Mouse (Mus musculus) intestine, embryonic 16.5 days (tissue): Measurements from ENCODE around the gene Srek1ip1. TPM values are rescaled to one million over a fixed set of nuclear protein-coding genes. Genes with fewer than 3 reads are reported as not detected.

ENCODE experiments used
- ATAC-seq: fragments of 200-750 bp; cut with Nextera tagmentation; 2 replicates; pipeline ENCODE4 v1.8.0; 2017; ENCODE audit warnings: moderate TSS enrichment, moderate library complexity
- H3K27ac ChIP-seq: fragments of 300-500 bp; sonication (generic); 2 replicates; pipeline ENCODE4 v1.5.1; 2014; ENCODE audit warnings: mild to moderate bottlenecking, low read length
- H3K27me3 ChIP-seq: fragments of 300-500 bp; sonication (generic); replicated peaks from 2 replicates; pipeline ENCODE4 v1.6.1; 2014; ENCODE audit warnings: low read length, control low read depth, mixed read lengths; ENCODE audit not compliant: control insufficient read depth, insufficient read depth
- H3K36me3 ChIP-seq: fragments of 300-500 bp; sonication (generic); 2 replicates; pipeline ENCODE4 v1.6.1; 2014; ENCODE audit warnings: low read length, control low read depth; ENCODE audit not compliant: control insufficient read depth, insufficient read depth
- H3K4me1 ChIP-seq: fragments of 300-500 bp; sonication (generic); 2 replicates; pipeline ENCODE4 v1.6.1; 2014; ENCODE audit warnings: low read length, control low read depth, mixed read lengths; ENCODE audit not compliant: control insufficient read depth, insufficient read depth
- H3K4me2 ChIP-seq: fragments of 300-500 bp; sonication (generic); 2 replicates; pipeline ENCODE4 v1.6.1; 2014; ENCODE audit warnings: low read depth, low read length, control low read depth
- H3K4me3 ChIP-seq: fragments of 300-500 bp; sonication (generic); 2 replicates; pipeline ENCODE4 v1.5.1; 2014; ENCODE audit warnings: mild to moderate bottlenecking, low read length
- H3K9ac ChIP-seq: fragments of 300-500 bp; sonication (generic); 2 replicates; pipeline ENCODE4 v1.6.1; 2014; ENCODE audit warnings: low read depth, low read length
- H3K9me3 ChIP-seq: fragments of 300-500 bp; sonication (generic); 2 replicates; pipeline ENCODE4 v1.6.1; 2016; ENCODE audit warnings: low read length, control low read depth; ENCODE audit not compliant: control insufficient read depth
- WGBS: fragments of 180-500 bp; shearing (Covaris S2); extraction: QIAGEN DNeasy Blood & Tissue Kit; methylation state at CpG from one replicate; pipeline ENCODE4 v1.1.7; 2014; 5-methylcytosine and 5-hydroxymethylcytosine counted together
- polyA plus RNA-seq: library from polyadenylated mRNA; unstranded; fragments of >200 nt; fragmentation: Nextera tagmentation; extraction: Ambion mirVana; gene quantifications from 2 replicates; pipeline ENCODE4 v1.2.1, GENCODE M21; 2015

Gene Srek1ip1
- polyA plus RNA-seq, 1 experiment from 2014 or later: 21.1 TPM

GRCm38 (mm10) chr13:104799067-104799466, 6.8 kb downstream of the Srek1ip1 start:
- H3K27ac ChIP-seq: no peak overlapping the region; the same call in 1 of the 2 replicates
- ATAC-seq: peak; percentile 58
- no peak overlapping the region for H3K4me3 ChIP-seq
- no peaks in the 10 kb centered on the region for H3K27me3 ChIP-seq
- H3K36me3 ChIP-seq: no peaks in the 10 kb centered on the region
- H3K4me1 ChIP-seq: no peaks in the 10 kb centered on the region
- 0 out of 2 replicates have a peak overlapping the region, but pooled peaks have one; percentile 3 for H3K4me2 ChIP-seq
- WGBS: 75% methylated on average over 8 of the region's 8 CpGs
- H3K9me3 ChIP-seq: no peaks in the 10 kb centered on the region
- H3K9ac ChIP-seq: no peak overlapping the region

DNA sequence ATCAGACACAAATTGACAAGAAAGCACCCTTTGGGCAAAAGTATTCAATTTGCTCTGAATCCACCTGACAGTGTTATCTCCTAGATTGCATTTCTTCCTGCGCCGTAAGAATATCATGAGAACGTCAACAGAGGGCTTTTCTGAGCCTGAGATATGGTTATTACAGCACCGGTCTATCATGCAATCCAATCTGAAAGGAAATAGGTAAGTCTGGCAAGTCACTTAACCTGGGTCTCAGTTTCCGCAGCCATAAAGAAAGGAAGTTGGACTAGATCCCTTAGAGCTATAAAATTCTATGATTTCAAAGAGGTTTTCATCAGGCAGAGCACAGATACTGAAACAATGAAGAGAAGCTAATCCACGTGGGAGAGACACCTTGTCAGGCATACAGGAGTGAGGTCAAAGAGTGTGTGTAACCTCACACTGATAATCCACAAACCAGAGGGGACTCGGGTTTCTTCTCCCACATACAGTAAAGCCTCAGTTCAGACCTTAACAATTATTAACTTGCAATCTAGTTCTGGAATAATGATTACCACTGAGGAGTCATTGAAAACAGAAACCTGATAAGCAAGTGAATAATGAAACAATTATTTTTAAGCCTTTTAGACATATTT, 7.4 kb downstream of the Srek1ip1 start:
- H3K4me2 ChIP-seq: 0 out of 2 replicates have a peak overlapping the region, but pooled peaks have one; percentile 3
- no peaks in the 10 kb centered on the region for H3K9me3 ChIP-seq
- H3K27me3 ChIP-seq: no peaks in the 10 kb centered on the region
- ATAC-seq: peak; percentile 97
- H3K9ac ChIP-seq: no peak overlapping the region
- H3K27ac ChIP-seq: peak overlapping the region; percentile 50; the same call in 1 of the 2 replicates
- no peak overlapping the region for H3K4me3 ChIP-seq
- H3K36me3 ChIP-seq: no peaks in the 10 kb centered on the region
- no peaks in the 10 kb centered on the region for H3K4me1 ChIP-seq
- 56% methylated on average over 7 of the region's 7 CpGs for WGBS

GRCm38 (mm10) chr13:104805681-104806080, 13.4 kb downstream of the Srek1ip1 start:
- H3K36me3 ChIP-seq: no peaks in the 10 kb centered on the region
- H3K4me2 ChIP-seq: no peak overlapping the region
- 56% methylated on average over 3 of the region's 3 CpGs for WGBS
- no peaks in the 10 kb centered on the region for H3K27me3 ChIP-seq
- no peaks in the 10 kb centered on the region for H3K4me1 ChIP-seq
- H3K9ac ChIP-seq: no peak overlapping the region
- no peaks in the 10 kb centered on the region for H3K9me3 ChIP-seq
- no peak overlapping the region for H3K27ac ChIP-seq
- no peak for ATAC-seq
- H3K4me3 ChIP-seq: no peak overlapping the region

DNA sequence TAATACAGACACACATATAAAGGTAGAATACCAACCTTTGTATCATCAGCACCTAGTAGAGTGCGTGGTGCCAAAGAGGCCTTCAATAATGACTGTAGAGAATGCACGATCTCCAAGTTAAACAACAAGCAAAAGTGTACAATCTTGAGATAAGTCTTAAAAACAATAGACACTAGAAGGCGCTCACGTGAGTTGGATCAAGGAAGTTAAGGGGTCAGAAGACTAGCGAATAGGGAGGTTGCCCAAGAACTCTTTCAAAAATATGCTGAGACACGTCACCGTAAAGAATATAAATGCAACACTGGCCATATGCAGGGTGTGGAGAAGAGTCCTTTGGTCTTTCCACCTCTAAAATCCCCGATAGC, 24.0 kb downstream of the Srek1ip1 start:
- Histone ChIP-seq H3K4me3 (peak overlapping the region; percentile 64), H3K9me3 (no peaks in the 10 kb centered on the region), H3K9ac (peak overlapping the region; percentile 95), H3K4me1 (peaks cover 14% of the 10 kb centered on the region), H3K27me3 (no peaks in the 10 kb centered on the region), H3K36me3 (no peaks in the 10 kb centered on the region), H3K27ac (peak overlapping the region; percentile 75), H3K4me2 (peak overlapping the region; percentile 64)
- ATAC-seq: peak; percentile 6
- 6% methylated on average over 8 of the region's 8 CpGs for WGBS

DNA sequence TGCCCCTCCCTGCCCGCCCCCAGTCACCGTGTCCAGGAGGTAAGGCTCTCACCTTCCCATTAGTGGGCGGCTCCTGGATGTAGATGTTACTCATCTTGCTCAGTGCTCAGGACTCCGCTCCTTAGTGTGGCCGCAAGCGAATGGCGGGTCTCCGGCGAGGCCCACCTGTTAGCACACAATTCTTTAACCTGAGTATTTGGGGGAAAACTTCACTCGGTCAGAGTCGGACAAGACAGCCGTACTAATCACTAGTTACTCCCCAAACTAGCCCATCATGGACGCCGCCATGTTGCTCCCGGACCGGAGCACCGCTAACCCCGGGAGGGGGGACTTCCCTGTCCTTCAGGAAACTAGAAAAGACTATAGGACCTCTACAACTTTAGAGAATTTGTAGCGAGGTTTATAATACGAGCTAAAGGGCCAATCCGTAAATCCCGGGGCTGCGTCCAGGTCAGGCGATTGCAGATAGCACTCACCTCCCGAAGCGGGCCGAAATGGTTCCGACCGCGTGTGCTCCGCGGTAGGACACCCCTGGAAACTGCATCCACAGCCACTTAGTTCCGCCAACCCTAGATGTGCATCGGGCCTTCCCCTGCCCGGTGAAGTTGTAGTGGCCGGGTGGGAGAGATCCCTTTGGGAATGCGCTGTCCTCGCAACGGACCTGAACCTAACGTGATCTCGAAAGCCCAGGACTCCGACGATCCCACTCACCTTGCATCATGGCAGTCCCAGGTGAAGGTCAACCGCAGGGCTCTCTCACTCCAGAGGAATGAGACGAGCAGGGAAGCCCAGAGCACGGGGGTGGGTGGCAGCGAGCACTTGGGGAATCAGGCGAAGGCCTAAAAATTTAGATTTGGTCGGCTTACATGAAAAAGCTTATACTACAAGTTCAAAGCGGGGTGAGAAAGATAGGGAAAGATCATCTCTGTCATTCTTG, 24.6 kb downstream of the Srek1ip1 start, which contains the start of gene Cwc27:
Gene Cwc27 (minus strand): TSS at position 508 of the 937 bp plus-strand sequence.
- under 1% methylated on average over 50 of the region's 50 CpGs for WGBS
- peak; percentile 94 for ATAC-seq

DNA sequence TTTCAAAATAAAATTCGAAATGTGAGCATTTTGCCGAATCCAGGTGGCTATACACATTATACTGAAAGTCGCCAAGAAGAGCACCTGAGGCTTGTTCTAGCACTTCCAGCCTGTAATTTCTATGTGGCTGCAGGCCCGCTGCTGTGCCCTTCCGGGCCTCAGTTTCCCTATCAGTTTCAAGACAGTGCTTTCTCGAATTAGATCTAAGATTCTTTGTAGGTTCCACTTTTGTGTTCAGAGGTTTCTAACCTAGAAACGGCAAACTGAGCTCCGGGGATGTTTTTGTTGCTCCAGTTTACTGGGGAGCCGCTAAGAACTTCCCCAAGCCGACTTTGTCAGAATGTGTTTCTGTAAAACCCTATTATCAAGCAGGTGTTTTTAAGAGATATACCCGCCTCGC, 25.4 kb downstream of the Srek1ip1 start:
- Histone ChIP-seq H3K9ac (peak overlapping the region; percentile 95), H3K4me3 (peak overlapping the region; percentile 64), H3K27ac (peak overlapping the region; percentile 75), H3K9me3 (no peaks in the 10 kb centered on the region), H3K36me3 (no peaks in the 10 kb centered on the region), H3K27me3 (no peaks in the 10 kb centered on the region), H3K4me1 (peaks cover 18% of the 10 kb centered on the region), H3K4me2 (peak overlapping the region; percentile 64)
- 49% methylated on average over 12 of the region's 12 CpGs for WGBS
- no peak for ATAC-seq

More for the DNA sequence above, 24.6 kb downstream of the Srek1ip1 start, which contains the start of gene Cwc27:
- Histone ChIP-seq H3K4me3 (peak within 1 kb of the TSS; percentile 64), H3K27me3 (no peaks in the 10 kb centered on the region), H3K27ac (peak within 1 kb of the TSS; percentile 75), H3K4me2 (peak within 1 kb of the TSS; percentile 64), H3K9ac (peak within 1 kb of the TSS; percentile 95), H3K9me3 (no peaks in the 10 kb centered on the region), H3K4me1 (peaks cover 14% of the 10 kb centered on the region), H3K36me3 (no peaks in the 10 kb centered on the region)

DNA sequence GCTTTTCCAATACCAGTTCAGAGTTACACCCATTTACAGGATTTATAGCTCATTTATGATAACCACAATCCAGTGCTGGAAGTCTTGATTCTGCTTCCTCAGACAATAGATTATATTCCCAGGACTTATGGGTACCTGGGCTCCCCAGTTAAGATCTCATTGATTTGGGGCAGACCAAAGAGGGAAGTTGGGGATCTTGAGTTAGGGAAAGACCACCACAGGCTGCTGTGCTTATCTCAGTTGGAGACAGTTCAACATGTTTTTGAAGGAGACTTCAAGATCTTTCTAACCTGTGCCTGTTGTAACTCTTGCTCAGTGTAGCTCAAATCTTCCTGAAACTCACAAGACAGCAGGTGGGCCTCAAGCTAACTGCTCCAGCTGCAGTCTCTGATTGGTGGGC, 28.9 kb downstream of the Srek1ip1 start:
- no peaks in the 10 kb centered on the region for H3K27me3 ChIP-seq
- no peak overlapping the region for H3K27ac ChIP-seq
- no peaks in the 10 kb centered on the region for H3K36me3 ChIP-seq
- no peak overlapping the region for H3K4me2 ChIP-seq
- no peaks in the 10 kb centered on the region for H3K9me3 ChIP-seq
- no peak for ATAC-seq
- H3K4me3 ChIP-seq: no peak overlapping the region
- H3K4me1 ChIP-seq: peaks cover 13% of the 10 kb centered on the region
- H3K9ac ChIP-seq: no peak overlapping the region

DNA sequence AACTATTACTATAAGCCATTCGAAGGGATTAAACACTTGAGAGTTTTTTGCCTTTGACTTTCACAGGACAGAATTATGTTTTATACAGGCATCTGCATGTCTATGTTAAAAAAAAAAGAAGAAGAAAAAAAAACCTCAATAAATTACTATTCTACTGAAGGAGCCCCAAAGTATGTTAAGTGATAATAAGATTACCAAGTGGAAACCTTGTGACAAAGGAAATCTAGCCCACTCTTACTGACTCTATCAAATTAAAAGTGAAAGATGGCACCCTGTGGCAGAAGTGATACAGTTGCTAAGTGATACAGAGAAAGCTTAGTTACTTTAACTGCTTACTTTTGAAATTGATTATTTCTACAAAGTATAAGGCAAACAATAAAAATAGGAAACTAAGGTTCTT, 29.6 kb downstream of the Srek1ip1 start:
- peaks cover 13% of the 10 kb centered on the region for H3K4me1 ChIP-seq
- H3K27ac ChIP-seq: no peak overlapping the region
- H3K9ac ChIP-seq: no peak overlapping the region
- ATAC-seq: no peak
- H3K4me2 ChIP-seq: no peak overlapping the region
- no peaks in the 10 kb centered on the region for H3K9me3 ChIP-seq
- 91% methylated on average over 1 of the region's 1 CpGs for WGBS
- no peak overlapping the region for H3K4me3 ChIP-seq
- H3K27me3 ChIP-seq: no peaks in the 10 kb centered on the region
- H3K36me3 ChIP-seq: peaks cover under 1% of the 10 kb centered on the region; the same call in 1 of the 2 replicates

GRCm38 (mm10) chr13:104822411-104822838, 30.1 kb downstream of the Srek1ip1 start:
- Histone ChIP-seq H3K9ac (no peak overlapping the region), H3K36me3 (peaks cover 5% of the 10 kb centered on the region), H3K27ac (no peak overlapping the region), H3K4me1 (peaks cover 13% of the 10 kb centered on the region), H3K4me3 (no peak overlapping the region), H3K4me2 (peak overlapping the region; percentile 32; the same call in 1 of the 2 replicates), H3K27me3 (no peaks in the 10 kb centered on the region), H3K9me3 (no peaks in the 10 kb centered on the region)
- WGBS: 24% methylated on average over 8 of the region's 8 CpGs
- ATAC-seq: peak; percentile 67
